Mouse (Mus musculus): Measurements from ENCODE around the gene Clcn1. TPM values are rescaled to one million over a fixed set of nuclear protein-coding genes. Genes with fewer than 3 reads are reported as not detected.

The Clcn1 gene
- total RNA-seq, 1 experiment = 1.2 TPM

DNA sequence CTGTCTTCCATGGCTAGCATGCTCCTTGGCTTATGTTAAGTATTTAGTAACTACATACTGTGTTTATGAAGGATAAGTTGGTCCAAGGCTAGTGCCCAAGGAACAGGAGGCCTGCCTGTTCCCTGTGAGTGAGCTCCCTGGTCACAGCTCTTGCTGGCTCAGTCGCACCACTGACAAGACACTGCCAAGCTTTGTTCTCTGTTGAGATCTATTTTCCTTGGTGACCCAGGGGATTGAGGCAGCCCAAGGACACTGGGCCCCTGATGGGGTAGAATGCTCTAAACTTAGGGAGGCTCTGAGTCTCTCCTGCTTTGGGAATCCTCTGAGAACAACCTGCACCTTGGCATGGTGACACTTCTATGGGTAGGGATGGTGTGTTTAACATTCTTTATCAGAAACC lies 75.6 kb downstream of the Clcn1 start:
- in situ Hi-C loops (cut with MboI; ENCODE audit: low sequenced_read_pairs in 2 of 2, unreplicated experiment in 2 of 2) = no loop called here
- Histone ChIP-seq H3K9me3 (ENCODE audit: control insufficient read depth, insufficient read depth, low read depth, low read length) (no peaks in the 10 kb centered on the region), H3K36me3 (ENCODE audit: control insufficient read depth, insufficient read depth, low read length, poor library complexity, severe bottlenecking) (peaks cover 19% of the 10 kb centered on the region; the same call in 1 of the 2 replicates), H3K4me3 (ENCODE audit: insufficient read depth in 1 of 2, low read depth in 1 of 2, low read length in 2 of 2, poor library complexity in 1 of 2, severe bottlenecking in 1 of 2) (no peak overlapping the region), H3K4me1 (ENCODE audit: control insufficient read depth in 2 of 2, insufficient read depth in 2 of 2, low read length in 2 of 2, poor library complexity in 1 of 2) (peaks cover 0 to 2% of the 10 kb centered on the region in 2 experiments; a peak in 1 of 4 replicates), H3K27ac (ENCODE audit: insufficient read depth, low read depth, low read length, poor library complexity, severe bottlenecking) (no peak overlapping the region), H3K9ac (ENCODE audit: insufficient read depth, low read depth, low read length, poor library complexity, severe bottlenecking) (no peak overlapping the region)
- TF ChIP-seq ZC3H11A (IDR thresholded peaks at IDR 0.05; ENCODE audit: borderline replicate concordance, low read depth, low read length) (no peak), ZNF384 (IDR thresholded peaks at IDR 0.05; ENCODE audit: low read depth, low read length) (no peak), CHD2 (IDR thresholded peaks at IDR 0.05; ENCODE audit: low read depth, low read length) (no peak), MAFK (IDR thresholded peaks at IDR 0.05; ENCODE audit: insufficient read depth, low read depth, low read length) (no peak), HCFC1 (IDR thresholded peaks at IDR 0.05; ENCODE audit: borderline replicate concordance, insufficient read depth, low read length) (no peak)
- no peak for DNase-seq (ENCODE audit: low read depth, low spot score)

DNA sequence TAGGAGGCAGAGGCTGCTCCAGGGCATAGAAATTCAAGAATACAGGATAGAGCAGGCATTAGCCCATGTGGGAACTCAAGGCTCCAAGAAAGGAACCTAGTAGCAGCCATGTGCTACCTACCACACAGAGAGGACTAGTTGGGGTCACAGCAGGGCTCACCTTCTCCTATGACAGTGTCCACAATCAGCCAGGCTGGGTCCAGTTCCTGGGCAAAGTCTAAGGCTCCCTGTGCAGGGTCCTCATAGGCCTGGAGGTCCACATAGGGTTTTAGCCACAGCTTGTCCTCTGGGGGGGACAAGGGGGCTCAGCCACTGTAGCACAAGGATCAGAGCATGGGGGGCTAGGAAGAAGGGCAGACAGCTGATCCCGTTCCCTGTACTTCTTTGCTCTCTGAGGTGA lies 76.0 kb downstream of the Clcn1 start:
- H3K9ac ChIP-seq (ENCODE audit: insufficient read depth, low read depth, low read length, poor library complexity, severe bottlenecking) = no peak overlapping the region
- no peak for TF ChIP-seq HCFC1 (IDR thresholded peaks at IDR 0.05; ENCODE audit: borderline replicate concordance, insufficient read depth, low read length)
- TF ChIP-seq MAFK (IDR thresholded peaks at IDR 0.05; ENCODE audit: insufficient read depth, low read depth, low read length) = no peak
- TF ChIP-seq ZC3H11A (IDR thresholded peaks at IDR 0.05; ENCODE audit: borderline replicate concordance, low read depth, low read length) = no peak
- TF ChIP-seq ZNF384 (IDR thresholded peaks at IDR 0.05; ENCODE audit: low read depth, low read length) = no peak
- no peak for TF ChIP-seq CHD2 (IDR thresholded peaks at IDR 0.05; ENCODE audit: low read depth, low read length)
- in situ Hi-C loops (cut with MboI; ENCODE audit: low sequenced_read_pairs in 2 of 2, unreplicated experiment in 2 of 2) = no loop called here
- no peak overlapping the region for H3K4me3 ChIP-seq (ENCODE audit: insufficient read depth in 1 of 2, low read depth in 1 of 2, low read length in 2 of 2, poor library complexity in 1 of 2, severe bottlenecking in 1 of 2)
- peaks cover 0 to 2% of the 10 kb centered on the region in 2 experiments; a peak in 1 of 4 replicates for H3K4me1 ChIP-seq (ENCODE audit: control insufficient read depth in 2 of 2, insufficient read depth in 2 of 2, low read length in 2 of 2, poor library complexity in 1 of 2)
- no peak overlapping the region for H3K27ac ChIP-seq (ENCODE audit: insufficient read depth, low read depth, low read length, poor library complexity, severe bottlenecking)
- H3K9me3 ChIP-seq (ENCODE audit: control insufficient read depth, insufficient read depth, low read depth, low read length) = no peaks in the 10 kb centered on the region
- peaks cover 18% of the 10 kb centered on the region; the same call in 1 of the 2 replicates for H3K36me3 ChIP-seq (ENCODE audit: control insufficient read depth, insufficient read depth, low read length, poor library complexity, severe bottlenecking)
- no peak for DNase-seq (ENCODE audit: low read depth, low spot score)

GRCm38 (mm10) chr6:42362974-42363373 lies 76.5 kb downstream of the Clcn1 start:
- Histone ChIP-seq H3K4me1 (ENCODE audit: control insufficient read depth in 2 of 2, insufficient read depth in 2 of 2, low read length in 2 of 2, poor library complexity in 1 of 2) (no peaks in the 10 kb centered on the region), H3K27ac (ENCODE audit: insufficient read depth, low read depth, low read length, poor library complexity, severe bottlenecking) (no peak overlapping the region), H3K36me3 (ENCODE audit: control insufficient read depth, insufficient read depth, low read length, poor library complexity, severe bottlenecking) (peaks cover 14% of the 10 kb centered on the region; the same call in 1 of the 2 replicates), H3K9ac (ENCODE audit: insufficient read depth, low read depth, low read length, poor library complexity, severe bottlenecking) (no peak overlapping the region), H3K4me3 (ENCODE audit: insufficient read depth in 1 of 2, low read depth in 1 of 2, low read length in 2 of 2, poor library complexity in 1 of 2, severe bottlenecking in 1 of 2) (no peak overlapping the region), H3K9me3 (ENCODE audit: control insufficient read depth, insufficient read depth, low read depth, low read length) (no peaks in the 10 kb centered on the region)
- no peak for TF ChIP-seq ZC3H11A (IDR thresholded peaks at IDR 0.05; ENCODE audit: borderline replicate concordance, low read depth, low read length)
- TF ChIP-seq MAFK (IDR thresholded peaks at IDR 0.05; ENCODE audit: insufficient read depth, low read depth, low read length) = no peak
- TF ChIP-seq HCFC1 (IDR thresholded peaks at IDR 0.05; ENCODE audit: borderline replicate concordance, insufficient read depth, low read length) = no peak
- no peak for TF ChIP-seq CHD2 (IDR thresholded peaks at IDR 0.05; ENCODE audit: low read depth, low read length)
- TF ChIP-seq ZNF384 (IDR thresholded peaks at IDR 0.05; ENCODE audit: low read depth, low read length) = no peak
- DNase-seq (ENCODE audit: low read depth, low spot score) = no peak
- in situ Hi-C loops (cut with MboI; ENCODE audit: low sequenced_read_pairs in 2 of 2, unreplicated experiment in 2 of 2) = no loop called here

DNA sequence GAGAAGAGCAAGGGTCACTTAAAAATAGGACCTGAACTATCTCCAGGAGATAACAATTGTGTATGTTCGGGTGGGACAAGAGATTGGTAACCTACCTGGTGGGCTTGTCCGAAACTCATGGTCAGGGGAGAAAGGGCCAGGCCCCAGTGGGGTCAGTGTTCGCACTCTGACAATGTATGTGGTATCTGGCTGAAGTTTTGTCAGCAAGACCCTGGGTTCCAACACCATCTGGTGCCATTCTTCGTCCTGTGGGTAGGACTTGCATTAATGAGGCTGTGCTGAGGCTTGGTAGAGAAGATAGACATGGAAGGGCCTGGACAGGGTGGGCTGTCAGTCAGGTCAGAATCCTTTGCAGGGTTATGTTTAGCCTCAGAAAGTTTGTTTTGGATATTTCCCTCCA lies 77.6 kb downstream of the Clcn1 start:
- H3K4me1 ChIP-seq (ENCODE audit: control insufficient read depth in 2 of 2, insufficient read depth in 2 of 2, low read length in 2 of 2, poor library complexity in 1 of 2) = no peaks in the 10 kb centered on the region
- H3K9ac ChIP-seq (ENCODE audit: insufficient read depth, low read depth, low read length, poor library complexity, severe bottlenecking) = no peak overlapping the region
- H3K4me3 ChIP-seq (ENCODE audit: insufficient read depth in 1 of 2, low read depth in 1 of 2, low read length in 2 of 2, poor library complexity in 1 of 2, severe bottlenecking in 1 of 2) = no peak overlapping the region
- no peak for TF ChIP-seq MAFK (IDR thresholded peaks at IDR 0.05; ENCODE audit: insufficient read depth, low read depth, low read length)
- TF ChIP-seq ZC3H11A (IDR thresholded peaks at IDR 0.05; ENCODE audit: borderline replicate concordance, low read depth, low read length) = no peak
- TF ChIP-seq CHD2 (IDR thresholded peaks at IDR 0.05; ENCODE audit: low read depth, low read length) = no peak
- no peak for TF ChIP-seq ZNF384 (IDR thresholded peaks at IDR 0.05; ENCODE audit: low read depth, low read length)
- no peak for TF ChIP-seq HCFC1 (IDR thresholded peaks at IDR 0.05; ENCODE audit: borderline replicate concordance, insufficient read depth, low read length)
- DNase-seq (ENCODE audit: low read depth, low spot score) = no peak
- no peak overlapping the region for H3K27ac ChIP-seq (ENCODE audit: insufficient read depth, low read depth, low read length, poor library complexity, severe bottlenecking)
- H3K36me3 ChIP-seq (ENCODE audit: control insufficient read depth, insufficient read depth, low read length, poor library complexity, severe bottlenecking) = peaks cover 8% of the 10 kb centered on the region; the same call in 1 of the 2 replicates
- in situ Hi-C loops (cut with MboI; ENCODE audit: low sequenced_read_pairs in 2 of 2, unreplicated experiment in 2 of 2) = no loop called here
- H3K9me3 ChIP-seq (ENCODE audit: control insufficient read depth, insufficient read depth, low read depth, low read length) = no peaks in the 10 kb centered on the region

- in situ Hi-C loops (cut with MboI; ENCODE audit: low sequenced_read_pairs in 2 of 2, unreplicated experiment in 2 of 2) = no loop called here
- H3K4me1 ChIP-seq (ENCODE audit: control insufficient read depth in 2 of 2, insufficient read depth in 2 of 2, low read length in 2 of 2, poor library complexity in 1 of 2) = no peaks in the 10 kb centered on the region
- H3K9ac ChIP-seq (ENCODE audit: insufficient read depth, low read depth, low read length, poor library complexity, severe bottlenecking) = no peak overlapping the region
- H3K36me3 ChIP-seq (ENCODE audit: control insufficient read depth, insufficient read depth, low read length, poor library complexity, severe bottlenecking) = peaks cover 7% of the 10 kb centered on the region; the same call in 1 of the 2 replicates
- no peaks in the 10 kb centered on the region for H3K9me3 ChIP-seq (ENCODE audit: control insufficient read depth, insufficient read depth, low read depth, low read length)
- H3K27ac ChIP-seq (ENCODE audit: insufficient read depth, low read depth, low read length, poor library complexity, severe bottlenecking) = no peak overlapping the region
- TF ChIP-seq HCFC1 (IDR thresholded peaks at IDR 0.05; ENCODE audit: borderline replicate concordance, insufficient read depth, low read length) (no peak), ZC3H11A (IDR thresholded peaks at IDR 0.05; ENCODE audit: borderline replicate concordance, low read depth, low read length) (no peak), CHD2 (IDR thresholded peaks at IDR 0.05; ENCODE audit: low read depth, low read length) (no peak), MAFK (IDR thresholded peaks at IDR 0.05; ENCODE audit: insufficient read depth, low read depth, low read length) (no peak), ZNF384 (IDR thresholded peaks at IDR 0.05; ENCODE audit: low read depth, low read length) (no peak)
- no peak for DNase-seq (ENCODE audit: low read depth, low spot score)
- H3K4me3 ChIP-seq (ENCODE audit: insufficient read depth in 1 of 2, low read depth in 1 of 2, low read length in 2 of 2, poor library complexity in 1 of 2, severe bottlenecking in 1 of 2) = no peak overlapping the region
Observed at GRCm38 (mm10) chr6:42364607-42365006, 78.1 kb downstream of the Clcn1 start.

Measured in ES-E14 (cell line).